Mouse (Mus musculus): ENCODE data around the gene Notch2. TPM values are rescaled to one million over a fixed set of nuclear protein-coding genes. Genes with fewer than 3 reads are reported as not detected.

The Notch2 gene
- polyA plus RNA-seq, 1 experiment = 23.1 TPM

- DNase-seq (ENCODE audit: low spot score) = no peak
These were observed 143.7 kb downstream of the Notch2 start for GRCm38 (mm10) chr3:98157073-98157472.

- no peak for DNase-seq (ENCODE audit: low spot score)
These were observed 144.3 kb downstream of the Notch2 start for GRCm38 (mm10) chr3:98157585-98157984.

DNA sequence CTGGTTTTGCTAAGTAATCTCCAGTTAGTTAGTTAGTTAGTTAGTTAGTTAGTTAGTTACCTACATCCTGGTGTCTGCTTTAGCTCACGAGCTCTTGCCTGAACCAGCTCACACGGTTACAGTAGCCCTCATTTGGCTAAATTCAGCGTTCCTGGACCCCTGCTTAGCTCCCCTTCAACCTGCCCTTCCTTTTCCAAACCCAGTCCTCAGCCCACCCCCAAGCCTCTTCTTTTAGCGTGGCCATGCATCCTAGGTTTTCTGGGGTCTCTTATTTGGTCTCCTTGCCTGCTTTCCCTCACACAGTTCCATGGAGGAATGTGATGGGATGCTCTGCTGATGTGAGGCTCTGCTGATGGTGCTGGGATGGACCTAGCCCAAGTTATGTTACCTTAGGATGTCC is 145.3 kb downstream of the Notch2 start:
- no peak for DNase-seq (ENCODE audit: low spot score)

GRCm38 (mm10) chr3:98159289-98159688 is 146.0 kb downstream of the Notch2 start:
- DNase-seq (ENCODE audit: low spot score) = no peak

DNA sequence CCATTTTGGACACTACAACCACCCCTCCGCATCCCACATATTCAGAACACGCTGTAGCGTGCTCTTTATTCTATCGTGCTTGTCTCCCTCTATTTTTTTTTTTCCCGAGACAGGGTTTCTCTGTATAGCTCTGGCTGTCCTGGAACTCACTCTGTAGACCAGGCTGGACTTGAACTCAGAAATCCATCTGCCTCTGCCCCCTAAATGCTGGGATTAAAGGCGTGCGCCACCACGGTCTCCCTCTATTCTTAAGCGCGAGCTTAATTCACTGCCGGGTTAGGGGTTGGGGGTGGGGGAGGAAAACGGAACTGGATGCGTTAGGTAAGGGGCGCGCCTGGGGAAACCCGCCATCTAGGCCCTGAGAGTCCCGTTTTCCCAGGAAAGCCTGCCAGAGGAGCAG is 147.0 kb downstream of the Notch2 start, which contains the start of gene Adam30:
Adam30 (plus strand) TSS at position 301 of the 400 bp plus-strand sequence.
- no peak for DNase-seq (ENCODE audit: low spot score)

- DNase-seq (ENCODE audit: low spot score) = no peak
These were observed 165.0 kb downstream of the Notch2 start for GRCm38 (mm10) chr3:98178340-98178739.

- peak; percentile 39 for DNase-seq (ENCODE audit: low spot score)
These were observed 167.5 kb downstream of the Notch2 start for GRCm38 (mm10) chr3:98180805-98181204.

DNA sequence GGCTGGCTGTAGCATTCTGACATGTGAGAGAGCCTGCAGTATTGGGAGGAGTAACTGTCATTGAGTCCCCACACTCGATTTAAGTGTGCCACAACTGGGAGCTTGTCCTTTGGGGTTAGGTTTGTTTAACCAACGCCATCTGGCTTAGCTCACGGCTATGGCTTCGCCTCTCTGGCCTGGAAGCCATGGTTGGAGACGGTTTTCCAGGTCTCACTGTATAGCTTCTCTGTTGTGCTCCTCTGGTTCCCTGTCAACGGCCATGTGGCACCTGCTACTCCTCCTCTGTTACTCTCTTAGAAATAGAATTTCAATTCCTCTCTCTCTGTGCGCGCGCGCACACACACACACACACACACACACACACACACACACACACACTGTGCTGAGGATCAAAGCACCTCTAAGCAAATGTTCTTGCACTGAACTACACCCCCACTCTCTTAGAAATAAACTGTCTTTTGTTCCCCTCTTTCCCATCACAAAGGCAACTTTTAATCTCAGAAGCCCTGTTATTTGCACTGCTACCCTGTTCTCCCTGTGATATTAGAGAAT is 171.9 kb downstream of the Notch2 start:
- DNase-seq (ENCODE audit: low spot score) = no peak

DNA sequence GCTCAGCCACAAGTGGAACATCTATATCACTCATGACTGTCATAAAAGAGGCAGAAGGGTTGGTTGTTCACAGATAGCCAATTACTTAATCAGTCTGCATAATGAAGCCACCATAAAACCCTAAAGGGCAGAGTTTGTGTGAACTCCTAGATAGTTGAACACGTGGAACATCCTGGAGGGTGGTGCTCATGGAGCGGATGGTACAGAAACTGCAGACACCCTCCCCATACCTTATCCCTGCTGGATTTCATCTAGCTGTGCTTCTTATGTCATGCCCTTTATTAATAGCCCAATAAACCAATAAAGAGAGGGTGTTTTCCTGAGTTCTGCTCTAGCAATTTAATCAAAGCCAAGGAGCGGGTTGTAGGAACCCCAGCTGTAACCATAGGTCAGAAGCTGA is 174.4 kb downstream of the Notch2 start:
- no peak for DNase-seq (ENCODE audit: low spot score)

DNA sequence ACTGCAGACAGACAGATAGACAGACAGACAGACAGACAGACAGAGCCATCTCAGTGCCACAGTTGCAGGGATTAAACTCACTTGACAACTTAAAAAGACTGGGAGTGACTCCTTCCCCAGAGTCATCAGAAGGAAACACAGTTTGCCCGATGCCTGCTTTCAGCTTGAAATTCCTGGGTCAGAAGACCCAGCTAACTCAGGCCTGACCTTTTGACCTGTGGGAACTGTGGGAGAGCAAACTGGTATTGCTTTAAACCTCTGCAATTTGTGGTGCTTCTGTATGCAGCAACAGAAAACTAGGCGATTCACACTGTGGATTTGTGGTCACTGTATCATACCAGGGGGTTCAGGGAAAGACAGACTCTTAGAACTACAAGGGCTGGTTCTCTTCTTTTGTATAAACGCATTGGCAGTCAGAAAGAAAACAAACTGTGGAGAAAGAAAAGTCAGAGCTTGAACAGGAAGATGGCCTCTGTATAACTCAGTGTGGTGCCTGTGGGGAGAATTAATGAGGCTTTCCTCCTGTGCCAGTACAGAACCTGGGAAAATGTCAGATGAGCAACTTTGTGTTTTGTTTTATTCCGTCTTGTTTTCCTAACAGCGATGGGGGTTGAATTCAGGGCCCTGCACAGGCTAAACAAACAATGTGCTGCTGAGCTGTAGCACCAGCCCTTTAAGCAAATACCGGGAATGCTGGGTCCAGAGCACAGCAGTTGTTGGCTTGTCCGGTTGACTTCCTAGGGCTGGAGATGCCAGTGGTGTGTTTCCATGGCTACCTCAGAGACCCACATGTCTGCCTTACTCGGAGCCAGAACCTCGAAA is 184.6 kb downstream of the Notch2 start:
- no peak for DNase-seq (ENCODE audit: low spot score)

DNA sequence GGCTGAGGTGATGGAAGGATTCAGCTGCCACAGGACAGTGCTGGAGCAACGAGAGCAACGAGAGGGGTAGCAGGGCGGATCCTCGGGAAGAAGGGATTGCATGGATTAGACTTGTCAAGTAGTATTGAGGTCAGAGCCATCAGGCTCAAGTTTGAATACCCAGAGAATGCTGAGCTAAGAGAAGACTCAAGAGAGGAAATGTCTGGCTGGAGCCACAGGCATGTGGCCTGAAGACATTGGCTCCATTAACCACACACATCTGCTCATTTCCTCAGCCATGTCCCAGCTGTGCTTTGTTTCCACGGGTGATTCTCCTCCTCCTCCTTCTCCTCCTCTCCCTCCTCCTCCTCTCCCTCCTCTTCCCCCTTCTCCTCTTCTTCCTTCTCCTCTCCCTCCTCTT is 186.4 kb downstream of the Notch2 start:
- DNase-seq (ENCODE audit: low spot score) = no peak

Other genes with a start within 250 kb of the Notch2 start
- 31.3 and 41.1 TPM in 2 replicates for gene Pde4dip, start 124.8 kb upstream of the Notch2 start, polyA plus RNA-seq (2012; rRNA removed)
- gene Sec22b, start 112.3 kb upstream of the Notch2 start, polyA plus RNA-seq (2012; rRNA removed) = 75.0 and 84.5 TPM in 2 replicates
- gene Adam30, start 147.1 kb downstream of the Notch2 start, polyA plus RNA-seq (2012; rRNA removed) = not detected in 2 replicates
- not detected in 2 replicates for gene Reg4, start 208.6 kb downstream of the Notch2 start, polyA plus RNA-seq (2012; rRNA removed)

Data from urinary bladder, adult 2 months (tissue).